Mouse (Mus musculus): ENCODE measurements at regions not wholly inside any gene's neighbourhood (a gene's known extent, or its start where the extent isn't known, plus 50 kb on each side); places are given as distances from the start of the nearest gene placed in this dataset.

DNA sequence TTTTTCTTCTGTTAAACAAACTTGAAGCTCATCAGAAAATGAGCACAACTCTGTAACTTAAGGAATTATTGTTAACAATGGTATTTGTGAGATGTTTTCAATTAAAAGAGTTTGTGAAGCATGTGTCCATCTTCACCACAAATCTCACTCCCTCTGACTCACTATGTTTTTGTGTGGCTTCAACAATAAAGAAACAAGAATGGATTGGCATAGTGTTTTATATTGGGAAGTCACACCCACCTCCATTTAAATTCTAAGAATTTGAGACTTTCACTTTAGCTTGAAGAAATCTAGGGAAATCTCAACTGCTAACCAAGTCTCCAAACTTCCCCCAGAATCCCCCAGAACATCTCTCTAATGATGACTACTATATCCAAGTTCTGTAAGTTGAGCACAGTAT lies 243.6 kb upstream of the Tmem161b start:
- H3K9ac ChIP-seq (ENCODE audit: insufficient read depth, low read depth, low read length, poor library complexity, severe bottlenecking), result no peak overlapping the region
- H3K4me3 ChIP-seq (ENCODE audit: insufficient read depth in 1 of 2, low read depth in 1 of 2, low read length in 2 of 2, poor library complexity in 1 of 2, severe bottlenecking in 1 of 2), result no peak overlapping the region
- DNase-seq (ENCODE audit: low read depth, low spot score), result no peak
- no peak overlapping the region for H3K27ac ChIP-seq (ENCODE audit: insufficient read depth, low read depth, low read length, poor library complexity, severe bottlenecking)
- in situ Hi-C loops (cut with MboI; ENCODE audit: low sequenced_read_pairs in 2 of 2, unreplicated experiment in 2 of 2), result no loop called here
- no peaks in the 10 kb centered on the region for H3K9me3 ChIP-seq (ENCODE audit: control insufficient read depth, insufficient read depth, low read depth, low read length)
- no peak for TF ChIP-seq HCFC1 (IDR thresholded peaks at IDR 0.05; ENCODE audit: borderline replicate concordance, insufficient read depth, low read length)
- no peak for TF ChIP-seq CHD2 (IDR thresholded peaks at IDR 0.05; ENCODE audit: low read depth, low read length)
- TF ChIP-seq ZC3H11A (IDR thresholded peaks at IDR 0.05; ENCODE audit: borderline replicate concordance, low read depth, low read length), result no peak
- TF ChIP-seq ZNF384 (IDR thresholded peaks at IDR 0.05; ENCODE audit: low read depth, low read length), result no peak
- TF ChIP-seq MAFK (IDR thresholded peaks at IDR 0.05; ENCODE audit: insufficient read depth, low read depth, low read length), result no peak
- no peaks in the 10 kb centered on the region for H3K4me1 ChIP-seq (ENCODE audit: control insufficient read depth in 2 of 2, insufficient read depth in 2 of 2, low read length in 2 of 2, poor library complexity in 1 of 2)
- no peaks in the 10 kb centered on the region for H3K36me3 ChIP-seq (ENCODE audit: control insufficient read depth, insufficient read depth, low read length, poor library complexity, severe bottlenecking)

GRCm38 (mm10) chr13:83979535-83979934 lies 242.6 kb upstream of the Tmem161b start:
- no peaks in the 10 kb centered on the region for H3K9me3 ChIP-seq (ENCODE audit: control insufficient read depth, insufficient read depth, low read depth, low read length)
- TF ChIP-seq MAFK (IDR thresholded peaks at IDR 0.05; ENCODE audit: insufficient read depth, low read depth, low read length) (no peak), HCFC1 (IDR thresholded peaks at IDR 0.05; ENCODE audit: borderline replicate concordance, insufficient read depth, low read length) (no peak), ZC3H11A (IDR thresholded peaks at IDR 0.05; ENCODE audit: borderline replicate concordance, low read depth, low read length) (no peak), CHD2 (IDR thresholded peaks at IDR 0.05; ENCODE audit: low read depth, low read length) (no peak), ZNF384 (IDR thresholded peaks at IDR 0.05; ENCODE audit: low read depth, low read length) (no peak)
- H3K9ac ChIP-seq (ENCODE audit: insufficient read depth, low read depth, low read length, poor library complexity, severe bottlenecking), result no peak overlapping the region
- in situ Hi-C loops (cut with MboI; ENCODE audit: low sequenced_read_pairs in 2 of 2, unreplicated experiment in 2 of 2), result no loop called here
- H3K4me3 ChIP-seq (ENCODE audit: insufficient read depth in 1 of 2, low read depth in 1 of 2, low read length in 2 of 2, poor library complexity in 1 of 2, severe bottlenecking in 1 of 2), result no peak overlapping the region
- no peaks in the 10 kb centered on the region for H3K36me3 ChIP-seq (ENCODE audit: control insufficient read depth, insufficient read depth, low read length, poor library complexity, severe bottlenecking)
- no peak for DNase-seq (ENCODE audit: low read depth, low spot score)
- no peaks in the 10 kb centered on the region for H3K4me1 ChIP-seq (ENCODE audit: control insufficient read depth in 2 of 2, insufficient read depth in 2 of 2, low read length in 2 of 2, poor library complexity in 1 of 2)
- H3K27ac ChIP-seq (ENCODE audit: insufficient read depth, low read depth, low read length, poor library complexity, severe bottlenecking), result no peak overlapping the region

DNA sequence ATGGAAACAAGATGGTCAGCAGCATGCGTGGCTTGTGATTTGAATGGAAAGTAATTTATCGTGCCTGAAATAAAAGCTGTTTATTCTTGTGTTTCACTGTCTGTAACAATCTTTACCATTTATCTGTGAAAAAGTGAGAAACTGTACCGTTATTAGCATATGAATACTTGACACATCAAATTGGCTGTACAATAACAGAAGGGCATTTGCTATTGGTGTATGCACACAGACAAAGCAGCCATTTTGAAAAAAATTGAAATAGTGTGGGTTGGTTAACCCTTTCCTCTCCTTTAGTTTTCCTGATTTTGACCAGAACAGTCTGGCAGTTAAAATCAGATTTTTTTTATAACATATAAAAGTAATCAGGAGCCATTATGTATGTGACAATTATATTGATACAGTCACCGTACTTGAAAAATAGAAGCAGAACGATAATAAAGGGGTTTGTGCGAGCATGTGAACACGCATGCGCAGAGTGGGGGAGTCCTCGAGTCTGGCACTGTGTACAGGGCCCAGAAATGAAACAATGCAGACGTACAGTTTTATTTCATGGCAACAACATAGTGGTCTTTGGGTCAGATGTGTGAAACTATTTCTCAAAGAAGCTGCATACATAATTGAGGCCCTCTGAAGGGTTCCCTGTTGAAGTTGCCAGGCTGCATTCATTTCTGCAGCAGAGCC lies 237.3 kb upstream of the Tmem161b start:
- no peaks in the 10 kb centered on the region for H3K36me3 ChIP-seq (ENCODE audit: control insufficient read depth, insufficient read depth, low read length, poor library complexity, severe bottlenecking)
- H3K9ac ChIP-seq (ENCODE audit: insufficient read depth, low read depth, low read length, poor library complexity, severe bottlenecking), result no peak overlapping the region
- no peak overlapping the region for H3K4me3 ChIP-seq (ENCODE audit: insufficient read depth in 1 of 2, low read depth in 1 of 2, low read length in 2 of 2, poor library complexity in 1 of 2, severe bottlenecking in 1 of 2)
- in situ Hi-C loops (cut with MboI; ENCODE audit: low sequenced_read_pairs in 2 of 2, unreplicated experiment in 2 of 2), result no loop called here
- DNase-seq (ENCODE audit: low read depth, low spot score), result no peak
- TF ChIP-seq HCFC1 (IDR thresholded peaks at IDR 0.05; ENCODE audit: borderline replicate concordance, insufficient read depth, low read length), result no peak
- TF ChIP-seq ZC3H11A (IDR thresholded peaks at IDR 0.05; ENCODE audit: borderline replicate concordance, low read depth, low read length), result no peak
- no peak for TF ChIP-seq ZNF384 (IDR thresholded peaks at IDR 0.05; ENCODE audit: low read depth, low read length)
- no peak for TF ChIP-seq CHD2 (IDR thresholded peaks at IDR 0.05; ENCODE audit: low read depth, low read length)
- no peak for TF ChIP-seq MAFK (IDR thresholded peaks at IDR 0.05; ENCODE audit: insufficient read depth, low read depth, low read length)
- H3K9me3 ChIP-seq (ENCODE audit: control insufficient read depth, insufficient read depth, low read depth, low read length), result no peaks in the 10 kb centered on the region
- H3K4me1 ChIP-seq (ENCODE audit: control insufficient read depth in 2 of 2, insufficient read depth in 2 of 2, low read length in 2 of 2, poor library complexity in 1 of 2), result no peaks in the 10 kb centered on the region
- H3K27ac ChIP-seq (ENCODE audit: insufficient read depth, low read depth, low read length, poor library complexity, severe bottlenecking), result no peak overlapping the region

- in situ Hi-C loops (cut with MboI; ENCODE audit: low sequenced_read_pairs in 2 of 2, unreplicated experiment in 2 of 2), result no loop called here
- Histone ChIP-seq H3K9me3 (ENCODE audit: control insufficient read depth, insufficient read depth, low read depth, low read length) (no peaks in the 10 kb centered on the region), H3K36me3 (ENCODE audit: control insufficient read depth, insufficient read depth, low read length, poor library complexity, severe bottlenecking) (no peaks in the 10 kb centered on the region), H3K4me1 (ENCODE audit: control insufficient read depth in 2 of 2, insufficient read depth in 2 of 2, low read length in 2 of 2, poor library complexity in 1 of 2) (no peaks in the 10 kb centered on the region), H3K27ac (ENCODE audit: insufficient read depth, low read depth, low read length, poor library complexity, severe bottlenecking) (no peak overlapping the region), H3K9ac (ENCODE audit: insufficient read depth, low read depth, low read length, poor library complexity, severe bottlenecking) (no peak overlapping the region), H3K4me3 (ENCODE audit: insufficient read depth in 1 of 2, low read depth in 1 of 2, low read length in 2 of 2, poor library complexity in 1 of 2, severe bottlenecking in 1 of 2) (no peak overlapping the region)
- DNase-seq (ENCODE audit: low read depth, low spot score), result no peak
- TF ChIP-seq MAFK (IDR thresholded peaks at IDR 0.05; ENCODE audit: insufficient read depth, low read depth, low read length), result no peak
- no peak for TF ChIP-seq CHD2 (IDR thresholded peaks at IDR 0.05; ENCODE audit: low read depth, low read length)
- TF ChIP-seq ZC3H11A (IDR thresholded peaks at IDR 0.05; ENCODE audit: borderline replicate concordance, low read depth, low read length), result no peak
- TF ChIP-seq HCFC1 (IDR thresholded peaks at IDR 0.05; ENCODE audit: borderline replicate concordance, insufficient read depth, low read length), result no peak
- no peak for TF ChIP-seq ZNF384 (IDR thresholded peaks at IDR 0.05; ENCODE audit: low read depth, low read length)
Measured at GRCm38 (mm10) chr13:83987746-83988423, 234.2 kb upstream of the Tmem161b start.
